Mouse (Mus musculus) neural tube, embryonic 14.5 days (tissue): ENCODE data around the gene Cd6. TPM values are rescaled to one million over a fixed set of nuclear protein-coding genes. Genes with fewer than 3 reads are reported as not detected.

Experiments
- ATAC-seq: fragments of 200-750 bp; cut with Nextera tagmentation; 2 replicates; pipeline ENCODE4 v1.8.0; 2017; ENCODE audit warnings: low read depth, mild to moderate bottlenecking, moderate TSS enrichment, moderate library complexity
- H3K27ac ChIP-seq: fragments of 300-500 bp; sonication (generic); 2 replicates; pipeline ENCODE4 v1.5.1; 2014; ENCODE audit warnings: low read depth, mild to moderate bottlenecking, control low read depth, low read length, moderate library complexity, mixed read lengths
- H3K27me3 ChIP-seq: fragments of 300-500 bp; sonication (generic); 2 replicates; pipeline ENCODE4 v1.6.1; 2014; ENCODE audit warnings: low read length; ENCODE audit not compliant: control insufficient read depth, insufficient read depth
- H3K36me3 ChIP-seq: fragments of 300-500 bp; sonication (generic); 2 replicates; pipeline ENCODE4 v1.6.1; 2014; ENCODE audit warnings: low read length, mixed read lengths; ENCODE audit not compliant: control insufficient read depth, insufficient read depth
- H3K4me1 ChIP-seq: fragments of 300-500 bp; sonication (generic); 2 replicates; pipeline ENCODE4 v1.6.1; 2014; ENCODE audit warnings: low read length; ENCODE audit not compliant: control insufficient read depth, insufficient read depth
- H3K4me2 ChIP-seq: fragments of 300-500 bp; sonication (generic); 2 replicates; pipeline ENCODE4 v1.6.1; 2014; ENCODE audit warnings: mild to moderate bottlenecking, low read depth, low read length, control low read depth
- H3K4me3 ChIP-seq: fragments of 300-500 bp; sonication (generic); 2 replicates; pipeline ENCODE4 v1.5.1; 2014; ENCODE audit warnings: low read depth, low read length, control low read depth, mixed read lengths
- H3K9ac ChIP-seq: fragments of 300-500 bp; sonication (generic); replicated peaks from 2 replicates; pipeline ENCODE4 v1.6.1; 2014; ENCODE audit warnings: low read depth, mild to moderate bottlenecking, control low read depth, low read length, mixed read lengths
- H3K9me3 ChIP-seq: fragments of 300-500 bp; sonication (generic); 2 replicates; pipeline ENCODE4 v1.6.1; 2016; ENCODE audit warnings: low read length; ENCODE audit not compliant: control insufficient read depth
- WGBS: fragments of 180-500 bp; shearing (Covaris S2); extraction: QIAGEN DNeasy Blood & Tissue Kit; methylation state at CpG from one replicate; pipeline ENCODE4 v1.1.7; 2014; 5-methylcytosine and 5-hydroxymethylcytosine counted together
- polyA plus RNA-seq: library from polyadenylated mRNA; unstranded; fragments of >200 nt; fragmentation: Nextera tagmentation; extraction: Ambion mirVana; gene quantifications from 2 replicates; pipeline ENCODE4 v1.2.1, GENCODE M21; 2014

Gene Cd6
- polyA plus RNA-seq, 1 experiment from 2014 or later: not detected

DNA sequence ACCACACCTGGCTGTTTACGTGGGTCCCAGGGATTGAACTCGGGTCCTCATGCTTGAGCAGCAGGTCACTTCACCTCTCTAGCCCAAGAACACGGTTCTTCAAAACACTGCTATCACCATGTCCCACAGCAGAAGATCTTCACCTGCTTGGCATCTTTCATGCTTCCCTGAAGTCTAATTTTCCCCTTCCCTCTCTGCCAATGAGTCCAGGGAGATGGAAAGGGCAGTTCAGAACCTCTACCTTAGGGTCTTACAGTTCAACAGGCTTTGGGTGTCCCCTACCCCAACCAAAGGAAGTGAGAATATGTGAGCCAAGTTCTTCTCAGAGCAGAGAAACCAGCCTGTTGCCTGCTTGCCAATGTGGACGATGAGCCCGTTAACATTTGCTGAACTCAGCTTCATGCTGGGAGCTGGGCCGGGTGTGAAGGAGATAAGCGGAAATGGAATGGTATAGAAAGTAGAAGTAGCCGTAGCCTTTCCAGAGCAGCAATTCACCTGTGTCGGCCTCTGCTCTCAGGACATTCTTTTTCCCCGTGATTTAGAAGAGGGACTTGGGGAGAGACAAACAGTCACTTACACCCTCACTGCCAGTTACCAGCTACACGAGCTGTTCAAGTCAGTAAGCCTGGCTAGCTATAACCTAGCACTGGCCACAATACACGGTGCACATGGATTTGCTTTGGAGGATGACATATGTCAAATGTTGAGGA is 21.2 kb downstream of the Cd6 start:
- H3K27ac ChIP-seq: no peak overlapping the region
- ATAC-seq: no peak

DNA sequence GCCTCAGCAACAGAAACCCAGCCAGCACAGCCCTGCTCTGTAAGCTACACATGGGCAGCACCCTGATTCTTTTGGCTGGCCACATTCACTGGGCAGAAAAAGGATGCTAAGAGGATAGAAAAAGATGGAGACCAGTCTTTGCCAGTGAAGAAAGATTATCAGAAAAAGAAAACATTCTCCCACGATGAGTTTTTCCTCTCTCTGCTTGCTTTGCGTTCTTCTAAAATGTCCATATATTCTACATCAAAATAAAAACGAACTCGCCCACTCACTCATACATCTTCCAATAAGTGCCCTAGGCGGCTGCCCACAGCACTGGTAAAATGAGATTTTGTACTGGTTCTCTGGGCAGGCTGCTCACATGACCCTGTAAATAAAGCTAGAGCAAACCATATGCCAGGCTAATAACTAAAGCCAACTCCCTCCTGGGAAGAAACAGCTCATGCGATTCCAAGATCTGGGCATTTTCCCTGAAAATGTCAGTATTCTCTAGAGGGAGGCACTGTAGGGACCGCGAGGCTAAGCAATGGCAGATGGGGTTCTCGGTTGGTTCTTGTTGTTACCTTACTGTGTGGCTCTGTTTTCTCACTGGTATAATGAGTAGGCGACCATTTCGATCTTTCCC is 24.1 kb downstream of the Cd6 start:
- no peaks in the 10 kb centered on the region for H3K9me3 ChIP-seq
- H3K4me3 ChIP-seq: no peak overlapping the region
- no peak for ATAC-seq
- H3K4me2 ChIP-seq: no peak overlapping the region
- H3K27me3 ChIP-seq: no peaks in the 10 kb centered on the region
- no peaks in the 10 kb centered on the region for H3K4me1 ChIP-seq
- no peaks in the 10 kb centered on the region for H3K36me3 ChIP-seq
- 85% methylated on average over 11 of the region's 11 CpGs for WGBS
- no peak overlapping the region for H3K27ac ChIP-seq
- H3K9ac ChIP-seq: no peak overlapping the region

More for the DNA sequence above, 21.2 kb downstream of the Cd6 start:
- no peaks in the 10 kb centered on the region for H3K9me3 ChIP-seq
- 91% methylated on average over 12 of the region's 12 CpGs for WGBS
- H3K27me3 ChIP-seq: no peaks in the 10 kb centered on the region
- no peak overlapping the region for H3K9ac ChIP-seq
- H3K36me3 ChIP-seq: no peaks in the 10 kb centered on the region
- no peak overlapping the region for H3K4me3 ChIP-seq
- H3K4me2 ChIP-seq: no peak overlapping the region
- H3K4me1 ChIP-seq: no peaks in the 10 kb centered on the region

DNA sequence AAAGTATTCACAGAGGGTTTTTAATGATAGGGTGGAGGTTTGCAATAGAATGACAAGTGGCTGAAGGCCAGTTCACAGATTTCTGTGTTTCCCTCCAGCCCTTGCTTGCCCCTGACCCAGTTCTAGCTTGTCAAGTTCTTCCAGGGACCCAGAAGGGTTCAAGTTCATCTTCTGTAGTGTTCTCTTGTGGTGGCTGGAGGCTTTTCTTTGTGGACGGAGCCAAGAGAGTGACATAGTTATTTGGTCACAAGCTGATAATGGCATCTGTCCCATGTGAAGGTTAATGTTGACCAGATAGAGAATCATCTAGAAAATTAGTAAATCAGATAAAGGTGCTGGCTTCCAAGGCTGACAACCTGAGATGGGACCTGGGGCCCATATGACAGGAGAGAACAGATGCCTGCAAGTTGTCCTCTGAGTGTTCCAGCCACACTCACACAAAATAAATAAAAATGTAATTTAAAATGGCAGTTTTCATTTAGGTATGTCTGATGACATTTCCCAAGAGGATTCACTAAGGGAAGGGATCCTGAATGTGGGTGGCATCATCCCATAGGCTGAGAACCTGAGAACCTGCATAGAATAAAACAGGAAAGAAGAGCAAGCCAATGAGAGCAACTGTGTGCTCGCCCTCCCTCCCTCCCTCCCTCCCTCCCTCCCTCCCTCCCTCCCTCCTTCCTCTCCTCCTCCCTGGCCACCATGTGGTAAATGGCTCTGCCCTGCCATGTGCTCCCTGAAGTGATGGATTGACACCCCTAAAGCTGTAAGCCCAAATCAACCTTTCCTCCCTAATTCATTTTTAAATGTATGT is 24.8 kb downstream of the Cd6 start:
- no peak overlapping the region for H3K27ac ChIP-seq
- 93% methylated on average over 2 of the region's 2 CpGs for WGBS

DNA sequence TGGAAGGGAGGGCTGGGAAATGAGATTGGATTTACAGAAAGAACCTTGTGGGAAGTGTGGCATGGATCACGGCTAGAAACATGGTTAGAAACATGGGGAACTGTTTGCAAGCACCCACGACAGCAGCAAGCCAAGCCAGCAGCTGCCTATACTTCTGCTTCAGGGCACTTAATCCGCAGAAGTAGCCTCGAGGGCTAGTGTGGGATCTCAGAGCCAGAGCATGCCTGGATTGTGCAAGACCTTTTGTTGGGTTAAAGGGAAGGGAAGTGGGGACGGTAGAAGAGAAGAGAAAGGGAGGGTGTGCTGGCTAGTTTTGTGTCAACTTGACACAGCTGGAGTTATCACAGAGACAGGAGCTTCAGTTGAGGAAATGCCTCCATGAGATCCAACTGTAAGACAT is 26.1 kb downstream of the Cd6 start:
- no peaks in the 10 kb centered on the region for H3K9me3 ChIP-seq
- no peaks in the 10 kb centered on the region for H3K4me1 ChIP-seq
- WGBS: 82% methylated on average over 5 of the region's 5 CpGs
- ATAC-seq: no peak
- no peaks in the 10 kb centered on the region for H3K36me3 ChIP-seq
- H3K27ac ChIP-seq: no peak overlapping the region
- no peaks in the 10 kb centered on the region for H3K27me3 ChIP-seq
- H3K9ac ChIP-seq: no peak overlapping the region
- no peak overlapping the region for H3K4me3 ChIP-seq
- H3K4me2 ChIP-seq: no peak overlapping the region

More for the DNA sequence above, 24.8 kb downstream of the Cd6 start:
- H3K9me3 ChIP-seq: no peaks in the 10 kb centered on the region
- H3K4me2 ChIP-seq: no peak overlapping the region
- no peak overlapping the region for H3K9ac ChIP-seq
- H3K4me1 ChIP-seq: no peaks in the 10 kb centered on the region
- ATAC-seq: no peak
- H3K27me3 ChIP-seq: no peaks in the 10 kb centered on the region
- H3K36me3 ChIP-seq: no peaks in the 10 kb centered on the region
- H3K4me3 ChIP-seq: no peak overlapping the region

DNA sequence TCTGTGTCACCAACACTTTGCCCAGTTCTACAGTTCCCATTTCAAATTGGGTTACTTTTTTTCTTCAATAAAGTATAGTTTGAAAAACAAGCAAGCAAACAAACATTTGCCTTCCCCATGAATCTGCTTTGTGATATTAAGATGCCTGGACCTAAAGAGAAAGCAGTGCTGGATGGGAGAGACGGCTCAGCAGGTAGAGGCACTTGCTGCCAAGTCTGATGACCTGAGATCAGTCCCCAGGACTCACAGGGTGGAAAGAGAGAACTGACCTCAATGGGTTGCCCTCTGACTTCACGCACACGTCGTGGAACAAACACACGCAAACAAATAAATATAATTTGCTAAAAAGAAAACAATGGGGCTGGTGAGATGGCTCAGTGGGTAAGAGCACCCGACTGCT is 28.0 kb downstream of the Cd6 start:
- no peaks in the 10 kb centered on the region for H3K9me3 ChIP-seq
- H3K36me3 ChIP-seq: no peaks in the 10 kb centered on the region
- no peak overlapping the region for H3K27ac ChIP-seq
- H3K9ac ChIP-seq: no peak overlapping the region
- H3K27me3 ChIP-seq: no peaks in the 10 kb centered on the region
- no peaks in the 10 kb centered on the region for H3K4me1 ChIP-seq
- no peak overlapping the region for H3K4me3 ChIP-seq
- no peak overlapping the region for H3K4me2 ChIP-seq
- whole genome bisulfite sequencing: 92% methylated on average over 6 of the region's 6 CpGs
- no peak for ATAC-seq

DNA sequence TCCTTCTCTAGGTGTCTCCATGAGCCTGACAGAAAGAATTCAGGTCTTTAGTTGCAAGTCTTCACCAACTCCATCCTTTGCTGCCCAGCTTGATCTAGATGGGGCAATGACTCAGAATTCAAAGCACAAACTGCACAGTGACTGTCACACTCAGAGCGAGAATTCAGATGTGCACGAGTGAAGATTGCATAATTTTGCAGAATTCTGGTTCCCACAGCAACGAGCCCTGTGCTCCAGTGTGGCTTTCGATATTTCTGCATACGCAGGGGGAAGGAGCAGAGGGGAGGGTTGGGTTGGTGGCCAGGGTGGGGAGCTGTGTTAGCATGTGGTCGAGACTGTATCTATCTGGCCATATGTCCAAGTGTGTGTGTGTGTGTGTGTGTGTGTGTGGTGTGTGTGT is 28.8 kb downstream of the Cd6 start:
- Histone ChIP-seq H3K4me3 (no peak overlapping the region), H3K4me2 (no peak overlapping the region), H3K9ac (no peak overlapping the region), H3K4me1 (no peaks in the 10 kb centered on the region), H3K36me3 (no peaks in the 10 kb centered on the region), H3K9me3 (no peaks in the 10 kb centered on the region), H3K27me3 (no peaks in the 10 kb centered on the region), H3K27ac (no peak overlapping the region)
- no peak for ATAC-seq
- WGBS: 83% methylated on average over 6 of the region's 6 CpGs

DNA sequence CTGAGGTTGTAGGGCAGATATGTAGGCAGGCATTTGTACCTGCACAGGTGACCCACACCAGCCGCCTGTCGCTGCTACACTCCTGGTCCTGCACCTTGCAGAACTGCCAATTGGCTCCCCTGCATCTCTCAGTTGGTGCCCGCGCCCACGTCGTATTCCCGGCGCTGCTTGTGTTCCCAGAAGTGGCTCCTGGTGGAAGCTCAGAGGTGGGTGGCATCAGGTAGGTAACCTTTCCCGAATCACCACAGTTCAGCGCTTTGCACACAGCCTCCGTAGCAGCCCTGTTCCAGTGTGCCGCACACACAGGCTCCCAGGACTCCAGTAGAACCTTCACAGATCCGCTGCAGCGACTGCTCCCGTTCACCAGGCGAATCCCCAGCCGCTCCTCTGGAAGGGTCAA is 30.7 kb downstream of the Cd6 start:
- ATAC-seq: no peak
- H3K27me3 ChIP-seq: no peaks in the 10 kb centered on the region
- H3K9ac ChIP-seq: no peak overlapping the region
- H3K4me1 ChIP-seq: no peaks in the 10 kb centered on the region
- no peak overlapping the region for H3K27ac ChIP-seq
- no peaks in the 10 kb centered on the region for H3K9me3 ChIP-seq
- no peak overlapping the region for H3K4me3 ChIP-seq
- no peak overlapping the region for H3K4me2 ChIP-seq
- no peaks in the 10 kb centered on the region for H3K36me3 ChIP-seq
- 95% methylated on average over 17 of the region's 17 CpGs for WGBS

DNA sequence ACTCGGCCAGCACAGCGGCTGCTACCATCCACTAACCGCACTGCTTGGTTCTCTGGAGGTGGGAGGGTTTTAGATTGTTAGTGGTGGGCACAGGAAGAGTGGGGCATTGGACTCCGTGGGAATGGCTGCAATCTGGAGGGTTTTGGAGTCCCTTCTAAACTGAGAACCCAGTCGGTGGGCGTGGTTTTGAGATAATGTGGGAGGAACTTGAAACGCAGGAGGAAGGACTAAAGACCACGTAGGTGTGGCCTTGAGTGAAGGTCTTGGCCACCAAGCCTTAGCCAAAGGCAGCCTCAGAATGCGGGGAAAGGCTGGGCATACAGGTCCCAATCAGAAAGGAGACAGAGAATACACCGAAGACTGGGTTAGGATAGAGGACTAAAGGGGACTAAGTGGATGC is 31.3 kb downstream of the Cd6 start:
- Histone ChIP-seq H3K4me3 (no peak overlapping the region), H3K27me3 (no peaks in the 10 kb centered on the region), H3K9ac (no peak overlapping the region), H3K4me2 (no peak overlapping the region), H3K36me3 (no peaks in the 10 kb centered on the region), H3K9me3 (no peaks in the 10 kb centered on the region), H3K27ac (no peak overlapping the region), H3K4me1 (no peaks in the 10 kb centered on the region)
- ATAC-seq: no peak
- WGBS: 74% methylated on average over 10 of the region's 10 CpGs

DNA sequence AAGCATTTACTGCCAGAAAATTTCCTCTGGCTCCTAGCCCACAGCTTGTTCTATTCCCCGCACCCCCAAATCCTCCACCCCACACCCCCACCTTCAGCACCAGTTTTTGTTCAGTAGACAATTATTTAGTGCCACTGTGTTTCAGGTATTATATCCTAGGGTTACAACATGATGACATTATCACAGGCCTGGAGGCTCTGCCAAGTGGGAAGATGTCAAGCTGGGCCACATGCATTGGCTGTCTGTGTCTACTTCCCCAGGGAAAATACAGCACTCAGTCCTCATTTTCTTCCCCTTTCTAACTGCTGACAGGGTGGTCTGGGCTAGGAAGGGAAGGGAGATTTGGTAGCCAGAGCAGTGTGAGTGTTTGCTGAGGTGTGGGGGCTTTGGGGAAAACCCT is 34.9 kb downstream of the Cd6 start:
- no peak overlapping the region for H3K4me3 ChIP-seq
- no peak overlapping the region for H3K27ac ChIP-seq
- H3K9me3 ChIP-seq: no peaks in the 10 kb centered on the region
- H3K9ac ChIP-seq: no peak overlapping the region
- ATAC-seq: 0 out of 2 replicates have a peak, but pooled peaks have one; percentile 21
- H3K4me2 ChIP-seq: no peak overlapping the region
- H3K27me3 ChIP-seq: no peaks in the 10 kb centered on the region
- H3K36me3 ChIP-seq: no peaks in the 10 kb centered on the region
- no peaks in the 10 kb centered on the region for H3K4me1 ChIP-seq
- 83% methylated on average over 1 of the region's 1 CpGs for WGBS
